Mouse (Mus musculus): ENCODE measurements around the gene Kat8. TPM values are rescaled to one million over a fixed set of nuclear protein-coding genes. Genes with fewer than 3 reads are reported as not detected.

Kat8 gene
- polyA plus RNA-seq (2012; ENCODE audit: insufficient read depth, insufficient read length, missing spikeins) = 23.7 and 29.1 TPM in 2 replicates

DNA sequence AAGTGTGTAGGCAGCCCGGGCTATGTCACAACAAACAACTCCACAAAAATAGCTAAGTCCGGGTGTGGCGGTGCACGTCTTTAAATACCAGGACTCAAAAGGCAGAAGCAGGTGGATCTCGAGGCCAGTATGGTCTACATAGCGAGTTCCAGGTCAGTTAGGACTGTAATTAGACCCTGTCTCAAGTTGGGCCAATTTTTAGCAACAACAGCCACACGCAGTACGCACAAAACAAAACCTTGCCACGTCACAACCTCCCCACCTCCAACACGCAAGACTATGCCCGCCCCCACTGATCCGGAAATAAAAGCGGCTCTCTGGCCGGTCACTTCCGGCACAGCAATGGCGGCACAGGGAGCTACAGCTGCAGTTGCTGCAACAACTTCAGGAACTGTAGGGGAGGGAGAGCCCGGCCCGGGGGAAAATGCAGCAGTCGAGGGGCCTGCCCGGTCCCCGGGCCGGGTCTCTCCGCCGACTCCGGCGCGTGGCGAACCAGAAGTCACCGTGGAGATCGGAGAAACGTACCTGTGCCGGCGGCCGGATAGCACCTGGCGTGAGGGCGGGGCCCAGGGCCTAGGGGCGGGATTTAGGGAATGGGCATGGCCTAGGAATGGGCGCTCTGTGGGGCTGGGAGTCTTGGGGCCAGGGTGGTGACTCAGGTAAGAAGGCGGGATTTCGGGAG lies at the start of gene Kat8:
Kat8 (plus strand) TSS at position 327 of the 682 bp plus-strand sequence.
- Histone ChIP-seq H3K4me1 (ENCODE audit: control insufficient read depth, insufficient read depth, low read length) (peaks cover 19% of the 10 kb centered on the region), H3K27ac (ENCODE audit: insufficient read depth, low read depth, low read length) (peak within 1 kb of the TSS; percentile 70), H3K4me3 (ENCODE audit: insufficient read depth, low read length) (peak within 1 kb of the TSS; percentile 92)
- no peak for TF ChIP-seq POLR2A (IDR thresholded peaks at IDR 0.05; ENCODE audit: borderline replicate concordance, low read depth, low read length)
- TF ChIP-seq CTCF (IDR thresholded peaks at IDR 0.05; ENCODE audit: low read depth, low read length) = no peak

DNA sequence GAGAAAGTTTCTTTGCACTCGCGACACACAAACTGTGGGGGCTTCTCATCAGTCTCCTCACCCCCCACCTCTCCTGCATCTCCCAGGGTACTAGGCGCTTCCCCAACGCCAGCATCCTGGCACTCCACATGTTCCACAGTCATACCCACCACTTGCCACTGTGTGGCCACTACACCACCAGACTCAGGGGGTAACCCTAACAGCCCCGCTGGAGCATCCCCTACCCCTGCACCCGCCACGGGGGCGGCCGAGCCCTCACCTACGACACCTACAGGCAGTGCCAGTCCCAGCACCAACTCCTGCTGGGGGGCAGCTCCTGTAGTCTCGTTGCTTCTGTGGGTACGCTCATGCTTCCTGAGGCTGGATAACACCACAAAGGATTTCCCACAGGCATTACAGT lies 45.9 kb upstream of the Kat8 start:
- TF ChIP-seq CTCF (IDR thresholded peaks at IDR 0.05; ENCODE audit: low read depth, low read length) = no peak
- no peak for TF ChIP-seq POLR2A (IDR thresholded peaks at IDR 0.05; ENCODE audit: borderline replicate concordance, low read depth, low read length)
- peaks cover 10% of the 10 kb centered on the region for H3K4me1 ChIP-seq (ENCODE audit: control insufficient read depth, insufficient read depth, low read length)
- H3K4me3 ChIP-seq (ENCODE audit: insufficient read depth, low read length) = no peak overlapping the region
- no peak overlapping the region for H3K27ac ChIP-seq (ENCODE audit: insufficient read depth, low read depth, low read length)

DNA sequence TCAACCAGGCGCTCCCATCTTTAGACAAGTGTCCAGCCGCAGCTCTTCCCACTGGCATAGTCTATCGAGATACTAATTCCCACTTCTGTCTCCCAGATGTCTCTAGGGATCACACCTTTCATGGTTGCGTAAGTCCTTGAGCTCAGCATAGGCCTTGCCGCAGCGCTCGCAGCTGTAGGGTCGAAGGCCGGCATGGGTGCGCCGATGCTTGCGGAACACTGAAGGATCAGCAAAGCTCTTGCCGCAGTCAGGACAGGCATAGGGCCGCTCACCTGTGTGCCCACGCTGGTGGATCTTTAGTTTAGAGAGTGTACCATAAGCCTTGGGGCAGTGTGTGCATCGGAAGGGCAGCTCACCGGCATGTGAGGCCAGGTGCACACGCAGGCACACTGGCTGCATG lies 44.7 kb upstream of the Kat8 start:
- Histone ChIP-seq H3K4me3 (ENCODE audit: insufficient read depth, low read length) (no peak overlapping the region), H3K4me1 (ENCODE audit: control insufficient read depth, insufficient read depth, low read length) (peaks cover 12% of the 10 kb centered on the region), H3K27ac (ENCODE audit: insufficient read depth, low read depth, low read length) (no peak overlapping the region)
- TF ChIP-seq POLR2A (IDR thresholded peaks at IDR 0.05; ENCODE audit: borderline replicate concordance, low read depth, low read length) = no peak
- TF ChIP-seq CTCF (IDR thresholded peaks at IDR 0.05; ENCODE audit: low read depth, low read length) = no peak

DNA sequence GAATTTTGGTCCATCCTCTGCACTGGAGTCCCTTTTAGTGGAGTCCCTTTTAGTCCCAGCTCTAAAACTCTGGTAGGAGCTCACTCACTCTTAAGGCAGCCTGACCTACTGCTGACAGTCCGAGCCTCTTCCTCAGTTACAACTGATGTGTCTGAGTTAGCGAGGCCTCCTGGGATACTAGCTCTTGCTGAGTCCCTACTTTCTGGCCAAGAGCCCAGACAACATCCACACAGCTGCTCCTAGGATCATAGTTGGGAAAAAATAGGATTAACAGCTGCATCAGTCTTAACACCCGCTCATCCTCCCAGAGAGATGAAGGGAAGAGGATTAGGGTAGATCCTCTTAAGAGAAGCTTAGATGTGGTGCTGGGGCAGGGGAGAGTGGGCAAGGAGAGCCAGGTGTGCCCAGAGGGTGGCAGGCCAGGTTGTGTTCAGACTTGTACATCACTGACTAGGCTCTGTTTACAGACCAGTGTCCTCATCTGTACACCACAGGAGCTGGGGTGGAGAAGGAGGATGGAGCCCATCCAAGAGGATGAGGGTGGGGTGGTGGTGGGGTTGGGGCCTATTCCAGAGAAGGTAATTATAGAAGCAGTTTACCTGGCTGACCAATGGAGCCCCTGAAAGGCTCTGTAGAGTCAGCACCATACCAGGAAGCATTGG lies 43.0 kb upstream of the Kat8 start:
- no peak overlapping the region for H3K27ac ChIP-seq (ENCODE audit: insufficient read depth, low read depth, low read length)

DNA sequence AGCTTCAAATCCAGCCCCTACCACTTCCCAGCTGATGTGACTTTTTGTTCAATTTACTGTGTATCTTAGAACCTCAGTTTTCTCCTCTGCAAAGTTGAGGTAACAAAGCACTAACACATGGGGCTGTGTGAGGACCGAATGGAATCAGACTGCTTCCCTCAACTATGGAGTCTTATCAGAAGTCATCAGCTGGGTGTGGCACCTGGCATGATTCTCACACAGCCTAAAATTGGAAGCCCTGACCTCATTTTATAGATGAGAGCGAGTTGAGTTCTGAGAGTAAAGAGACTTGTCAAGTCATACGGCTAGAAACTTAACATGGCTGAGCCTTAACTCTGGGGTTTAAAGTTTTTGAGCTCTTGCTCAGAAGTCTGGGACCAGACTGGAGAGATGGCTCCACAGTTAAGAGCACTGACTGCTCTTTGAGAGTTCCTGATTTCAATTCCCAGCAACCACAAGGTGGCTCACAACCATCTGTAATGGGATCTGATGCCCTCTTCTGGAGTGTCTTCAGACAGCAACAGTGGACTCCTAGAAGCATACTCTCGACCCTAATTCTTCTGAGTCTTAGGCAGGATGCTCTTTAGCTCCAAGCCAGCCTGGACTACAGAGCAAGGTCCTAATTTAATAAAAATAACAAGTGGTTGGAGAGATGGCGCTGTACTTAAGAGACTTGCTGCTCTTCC lies 42.0 kb upstream of the Kat8 start:
- H3K27ac ChIP-seq (ENCODE audit: insufficient read depth, low read depth, low read length) = no peak overlapping the region
- TF ChIP-seq CTCF (IDR thresholded peaks at IDR 0.05; ENCODE audit: low read depth, low read length) = no peak
- H3K4me1 ChIP-seq (ENCODE audit: control insufficient read depth, insufficient read depth, low read length) = peaks cover 27% of the 10 kb centered on the region
- no peak overlapping the region for H3K4me3 ChIP-seq (ENCODE audit: insufficient read depth, low read length)

More for the DNA sequence above, 43.0 kb upstream of the Kat8 start:
- Histone ChIP-seq H3K4me3 (ENCODE audit: insufficient read depth, low read length) (no peak overlapping the region), H3K4me1 (ENCODE audit: control insufficient read depth, insufficient read depth, low read length) (peaks cover 23% of the 10 kb centered on the region)
- TF ChIP-seq CTCF (IDR thresholded peaks at IDR 0.05; ENCODE audit: low read depth, low read length) (no peak), POLR2A (IDR thresholded peaks at IDR 0.05; ENCODE audit: borderline replicate concordance, low read depth, low read length) (no peak)

DNA sequence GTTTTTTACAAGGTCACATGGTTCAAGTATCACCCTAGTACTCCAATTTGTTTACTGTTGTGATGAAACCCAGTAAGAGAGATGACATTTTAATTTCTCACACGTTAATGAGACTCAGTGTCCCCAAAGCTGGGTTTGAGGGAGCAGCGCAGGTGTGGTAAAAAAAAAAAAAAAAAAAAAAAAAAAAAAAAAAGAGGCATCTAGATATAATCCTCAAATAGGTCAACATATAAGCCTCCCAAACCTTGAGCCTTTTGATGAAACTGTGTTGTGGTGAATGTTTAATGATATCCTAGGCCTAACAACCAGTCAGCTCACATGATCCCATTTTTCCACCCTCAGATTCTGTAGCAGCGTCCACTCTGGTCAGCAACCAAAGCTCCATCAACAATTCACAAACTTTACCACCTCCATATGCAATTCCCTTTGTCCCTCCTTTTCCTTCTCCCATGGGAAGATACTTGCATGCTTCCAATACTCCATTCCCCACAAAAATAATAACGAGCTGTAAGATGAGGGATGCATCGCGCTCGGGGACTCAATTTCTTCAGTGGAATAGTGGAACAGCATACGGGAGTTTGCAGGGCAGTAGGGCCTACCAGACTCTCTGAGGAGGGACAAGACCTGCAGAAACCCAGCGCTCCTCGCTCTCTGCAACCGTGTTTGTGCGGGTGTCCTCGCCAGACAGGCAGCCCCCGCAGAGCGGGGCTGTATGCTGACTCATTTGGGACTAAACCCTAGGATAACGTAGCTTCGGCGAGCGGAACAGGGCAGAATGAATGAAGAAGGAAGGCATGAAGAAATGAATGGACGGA lies 37.3 kb upstream of the Kat8 start:
- Histone ChIP-seq H3K27ac (ENCODE audit: insufficient read depth, low read depth, low read length) (peak overlapping the region; percentile 93), H3K4me1 (ENCODE audit: control insufficient read depth, insufficient read depth, low read length) (peaks cover 20% of the 10 kb centered on the region), H3K4me3 (ENCODE audit: insufficient read depth, low read length) (peak overlapping the region; percentile 89)
- TF ChIP-seq POLR2A (IDR thresholded peaks at IDR 0.05; ENCODE audit: borderline replicate concordance, low read depth, low read length) = no peak
- no peak for TF ChIP-seq CTCF (IDR thresholded peaks at IDR 0.05; ENCODE audit: low read depth, low read length)

DNA sequence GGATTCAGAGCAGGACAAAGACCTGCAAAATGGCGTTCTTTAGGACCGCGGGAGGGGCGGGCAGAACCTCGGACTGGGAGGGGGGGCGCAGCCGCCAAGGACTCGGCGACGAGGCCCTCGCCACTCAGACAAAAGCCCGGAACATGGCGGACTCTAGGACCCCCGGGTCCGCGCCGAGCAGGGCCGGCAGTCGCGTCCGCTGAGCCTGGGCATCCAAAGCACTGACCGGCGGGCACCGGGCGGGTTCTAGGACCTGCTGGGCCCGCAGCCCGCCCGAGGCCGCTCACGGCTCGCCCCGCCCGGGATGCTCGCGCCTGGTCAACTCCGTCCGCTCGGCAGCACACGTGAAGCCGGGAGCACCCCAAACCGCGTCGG lies 36.7 kb upstream of the Kat8 start:
- Histone ChIP-seq H3K4me1 (ENCODE audit: control insufficient read depth, insufficient read depth, low read length) (peaks cover 20% of the 10 kb centered on the region), H3K27ac (ENCODE audit: insufficient read depth, low read depth, low read length) (peak overlapping the region; percentile 93), H3K4me3 (ENCODE audit: insufficient read depth, low read length) (peak overlapping the region; percentile 89)
- TF ChIP-seq POLR2A (IDR thresholded peaks at IDR 0.05; ENCODE audit: borderline replicate concordance, low read depth, low read length) = no peak
- no peak for TF ChIP-seq CTCF (IDR thresholded peaks at IDR 0.05; ENCODE audit: low read depth, low read length)

DNA sequence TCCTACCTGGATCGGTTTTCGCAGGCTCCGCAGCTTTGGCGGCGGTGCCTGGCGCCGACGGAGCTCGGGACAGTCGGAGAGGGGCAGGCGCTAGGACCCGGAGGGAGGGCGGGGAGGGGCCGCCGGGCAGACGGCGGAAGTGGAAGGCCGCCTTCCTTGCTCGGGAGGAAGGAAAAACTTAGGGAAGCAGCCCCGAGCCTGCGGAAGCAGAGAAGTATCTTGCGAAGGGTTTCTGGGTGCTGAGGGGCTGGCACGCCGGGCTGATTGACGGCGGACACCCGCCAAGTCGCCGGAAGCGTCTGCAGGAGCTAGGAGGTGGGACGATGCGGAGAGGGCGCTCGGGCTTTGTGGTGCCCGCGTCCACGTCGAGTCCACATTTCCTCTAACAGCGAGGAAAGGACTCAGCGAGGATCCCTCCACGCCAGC lies 36.3 kb upstream of the Kat8 start, which contains the start of gene Zfp646:
Zfp646 (plus strand) TSS at position 181 of the 426 bp plus-strand sequence.
- Histone ChIP-seq H3K27ac (ENCODE audit: insufficient read depth, low read depth, low read length) (peak within 1 kb of the TSS; percentile 93), H3K4me3 (ENCODE audit: insufficient read depth, low read length) (peak within 1 kb of the TSS; percentile 89), H3K4me1 (ENCODE audit: control insufficient read depth, insufficient read depth, low read length) (peaks cover 20% of the 10 kb centered on the region)
- TF ChIP-seq POLR2A (IDR thresholded peaks at IDR 0.05; ENCODE audit: borderline replicate concordance, low read depth, low read length) (no peak), CTCF (IDR thresholded peaks at IDR 0.05; ENCODE audit: low read depth, low read length) (no peak)

Measured in bone marrow macrophage, adult 2 months (primary cell).